Mouse (Mus musculus) urinary bladder, postnatal 36 days (tissue): Measurements from ENCODE around the gene Nmt1.

Experiments
- DNase-seq, 2 experiments: peaks; one replicate each; pipeline ENCODE4 v3.0.0; 2022; ENCODE audit warnings: low spot score in 2 of 2, mixed read lengths in 1 of 2

The Nmt1 gene

DNA sequence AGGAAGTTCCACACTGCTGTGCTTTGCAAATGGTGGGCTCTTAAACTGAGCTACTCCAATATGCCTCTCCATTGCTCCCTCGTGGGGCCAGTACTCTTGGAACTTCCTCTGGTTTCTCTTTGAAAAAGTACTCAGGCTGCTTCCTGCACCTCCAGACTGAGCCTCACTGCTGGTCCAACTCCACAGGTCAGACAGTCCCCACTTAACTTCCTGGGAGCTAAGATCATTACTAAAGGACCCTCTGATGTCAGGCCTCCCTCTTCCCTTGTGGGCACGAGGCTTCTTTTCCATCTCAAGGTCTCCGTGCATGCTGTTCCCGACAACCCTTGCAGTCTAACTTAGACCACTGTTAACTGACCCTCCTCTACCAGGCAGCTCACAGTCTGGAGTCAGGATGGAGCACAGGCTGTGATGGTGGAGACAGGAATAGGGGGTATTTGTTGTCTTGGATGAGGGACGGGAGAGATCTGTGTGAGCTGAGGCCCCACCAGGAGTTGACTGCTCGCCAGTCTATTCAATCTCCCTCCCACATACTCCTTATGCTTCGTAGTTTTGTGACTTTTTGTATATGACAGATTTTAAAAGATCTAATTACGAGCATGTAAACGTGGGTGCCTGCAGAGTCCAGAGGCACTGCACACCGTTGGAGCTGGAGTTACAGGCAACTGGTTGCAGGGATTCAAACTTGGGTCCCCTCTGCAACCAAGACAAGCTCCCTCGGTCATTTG is 22.6 kb upstream of the Nmt1 start:
- no peak for DNase-seq

- DNase-seq = no peak
Measured at GRCm38 (mm10) chr11:103006286-103007000, 21.5 kb upstream of the Nmt1 start.

- peak in 1 of 2 experiments; percentile 37 for DNase-seq
Measured at GRCm38 (mm10) chr11:103007001-103007340, 21.0 kb upstream of the Nmt1 start.

- DNase-seq = no peak
Measured at GRCm38 (mm10) chr11:103008558-103008957, 19.4 kb upstream of the Nmt1 start.

- DNase-seq = no peak
Measured at GRCm38 (mm10) chr11:103009208-103009607, 18.8 kb upstream of the Nmt1 start.

DNA sequence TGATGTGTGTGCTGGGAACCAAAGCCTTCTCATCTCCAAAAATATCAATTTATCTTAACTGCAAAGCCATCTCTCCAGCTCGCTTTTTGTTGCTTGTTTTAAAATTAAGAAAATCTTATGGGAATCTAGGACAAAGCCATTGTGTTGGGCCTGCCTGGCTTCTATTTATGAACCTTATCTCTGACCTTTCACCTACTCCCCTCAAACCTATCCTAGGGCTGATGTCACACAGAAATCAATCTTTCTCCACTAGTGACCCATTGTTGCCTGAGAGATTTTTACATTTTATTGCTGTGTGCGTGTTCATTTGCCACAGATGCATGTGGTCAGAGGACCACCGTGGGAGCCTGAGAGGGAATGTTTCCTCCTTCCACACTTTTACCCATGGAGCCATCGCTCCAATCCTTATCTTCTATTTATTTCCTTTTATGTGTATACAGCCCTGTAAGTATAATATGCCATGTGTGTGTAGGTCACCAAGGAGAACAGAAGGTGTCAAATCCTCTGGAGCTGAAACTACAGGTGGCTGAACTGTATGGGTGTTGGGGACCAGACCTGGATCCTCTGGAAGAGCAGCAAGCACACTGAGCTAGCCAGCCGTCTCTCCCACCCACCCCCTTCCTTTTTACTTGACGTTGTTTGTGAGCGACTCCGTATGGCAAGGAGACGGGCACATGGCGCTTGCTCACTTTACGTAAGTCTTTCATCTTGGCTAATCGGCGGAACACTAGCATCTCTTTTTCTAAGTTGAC is 17.4 kb upstream of the Nmt1 start:
- DNase-seq = no peak

GRCm38 (mm10) chr11:103011206-103011497 is 16.8 kb upstream of the Nmt1 start:
- no peak for DNase-seq

DNA sequence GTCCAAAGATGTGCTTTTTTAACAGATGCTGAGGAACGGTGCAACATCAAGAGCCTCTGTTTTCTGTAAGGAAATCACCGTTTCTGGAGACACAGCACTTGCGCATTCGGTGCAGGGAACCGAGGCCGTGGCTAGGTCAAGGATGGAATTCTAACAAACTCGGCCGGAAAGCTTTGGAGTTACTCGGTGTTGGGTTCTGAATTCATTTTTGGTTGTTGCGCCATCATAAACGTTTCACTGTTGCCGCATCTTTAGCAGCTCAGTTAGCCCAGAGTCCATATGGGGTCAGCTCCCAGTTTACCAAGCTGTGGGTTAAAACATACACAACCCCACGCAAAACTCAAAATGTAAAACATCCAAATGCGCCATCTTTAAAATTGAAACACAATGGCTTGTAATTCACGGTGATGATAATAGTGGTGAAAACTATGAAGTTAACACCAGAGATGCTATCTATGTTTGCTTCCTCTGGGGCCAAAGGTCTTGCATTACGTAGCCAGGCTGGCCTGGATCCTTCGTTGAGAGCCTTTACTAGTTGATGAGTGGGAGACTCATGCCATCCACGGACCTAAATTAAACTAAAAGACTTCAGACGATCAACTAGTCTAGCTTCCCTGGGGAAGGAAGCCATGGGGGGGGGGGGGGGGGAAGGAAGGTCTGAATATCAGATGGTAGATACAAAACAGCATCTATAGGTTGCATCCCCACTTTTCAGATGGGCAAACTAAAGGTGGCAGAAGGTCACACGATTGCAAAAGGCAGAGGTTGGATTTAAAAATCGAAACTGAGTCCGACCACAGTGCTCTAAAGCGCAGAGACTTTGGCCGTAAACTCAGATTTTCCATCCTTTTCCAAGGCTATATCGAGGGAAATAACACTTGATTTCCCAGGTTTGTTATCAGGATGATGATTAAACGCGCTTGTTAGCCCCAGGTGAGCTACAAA is 11.8 kb upstream of the Nmt1 start:
- no peak for DNase-seq

GRCm38 (mm10) chr11:103016930-103017329 is 11.1 kb upstream of the Nmt1 start:
- DNase-seq = peak; percentile 97 to 98

GRCm38 (mm10) chr11:103017661-103018060 is 10.3 kb upstream of the Nmt1 start:
- DNase-seq = no peak

DNA sequence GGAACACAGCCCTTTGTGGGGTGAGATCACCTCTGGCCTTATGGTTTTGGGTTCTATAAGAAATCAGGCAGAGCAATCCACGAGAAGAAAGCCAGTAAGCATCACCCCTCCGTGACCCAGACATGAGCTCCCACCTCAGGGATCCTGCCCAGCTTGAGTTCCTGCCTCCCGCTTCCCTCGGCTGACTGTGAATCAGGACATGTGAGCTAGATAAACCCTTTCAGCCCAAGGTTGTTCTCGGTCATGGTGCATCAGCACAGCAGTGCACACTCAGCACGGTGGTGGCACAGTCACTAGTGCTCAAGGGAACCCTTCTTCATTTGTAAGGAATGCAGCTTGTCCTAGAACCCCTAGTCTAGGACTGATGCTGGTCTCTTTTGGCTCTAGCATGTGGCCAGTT is 9.1 kb upstream of the Nmt1 start:
- no peak for DNase-seq

GRCm38 (mm10) chr11:103019325-103019724 is 8.7 kb upstream of the Nmt1 start:
- DNase-seq = no peak

DNA sequence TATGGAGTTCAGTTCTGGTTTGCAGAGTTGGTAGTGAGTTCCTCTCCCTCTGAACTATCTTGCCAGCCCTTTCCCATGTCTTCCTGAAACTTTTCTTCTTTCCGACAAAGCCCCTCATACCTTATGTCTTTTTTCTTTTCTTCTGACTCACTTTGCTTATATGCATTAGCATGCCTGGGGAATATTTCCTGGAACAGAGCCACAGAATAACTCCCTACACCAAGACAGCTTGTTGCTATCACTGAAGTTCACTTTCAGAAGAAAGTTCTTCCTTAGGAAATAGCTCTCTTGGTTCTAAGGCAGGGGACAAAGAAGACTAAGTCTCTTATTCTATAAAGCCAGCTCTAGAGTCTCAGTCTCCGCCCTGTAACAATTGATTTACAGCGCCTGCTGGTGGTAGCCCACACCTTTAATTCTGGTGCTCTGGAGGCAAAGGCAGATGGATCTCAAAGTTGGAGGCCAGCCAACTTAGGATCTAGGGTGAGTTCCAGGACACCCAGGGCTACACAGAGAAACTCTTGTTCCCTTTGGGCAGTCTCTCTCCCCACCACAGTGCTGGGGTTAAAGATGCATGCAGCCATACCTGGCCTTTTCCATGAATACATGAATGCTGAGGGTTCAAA is 7.2 kb upstream of the Nmt1 start:
- DNase-seq = no peak

DNA sequence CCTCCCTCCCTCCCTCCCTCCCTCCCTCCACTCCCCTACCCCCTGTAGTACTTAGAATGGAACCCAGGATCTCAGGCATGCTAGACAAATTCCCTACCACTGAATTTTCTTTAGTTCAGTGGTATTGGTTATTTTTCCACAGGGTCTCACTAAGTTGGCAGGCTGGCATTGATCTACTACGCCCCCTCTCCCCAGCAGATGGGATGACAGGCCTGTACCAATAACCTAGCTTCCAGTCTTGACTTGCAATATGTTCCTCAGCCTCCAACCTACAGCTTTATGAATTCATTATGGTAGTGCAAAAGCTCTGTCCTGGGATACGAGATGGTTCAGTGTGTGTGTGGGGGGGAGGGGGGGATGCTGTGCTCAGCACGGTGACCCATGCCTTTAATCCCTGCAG is 4.0 kb upstream of the Nmt1 start:
- no peak for DNase-seq

GRCm38 (mm10) chr11:103026901-103027300 is 1.1 kb upstream of the Nmt1 start:
- DNase-seq = no peak

DNA sequence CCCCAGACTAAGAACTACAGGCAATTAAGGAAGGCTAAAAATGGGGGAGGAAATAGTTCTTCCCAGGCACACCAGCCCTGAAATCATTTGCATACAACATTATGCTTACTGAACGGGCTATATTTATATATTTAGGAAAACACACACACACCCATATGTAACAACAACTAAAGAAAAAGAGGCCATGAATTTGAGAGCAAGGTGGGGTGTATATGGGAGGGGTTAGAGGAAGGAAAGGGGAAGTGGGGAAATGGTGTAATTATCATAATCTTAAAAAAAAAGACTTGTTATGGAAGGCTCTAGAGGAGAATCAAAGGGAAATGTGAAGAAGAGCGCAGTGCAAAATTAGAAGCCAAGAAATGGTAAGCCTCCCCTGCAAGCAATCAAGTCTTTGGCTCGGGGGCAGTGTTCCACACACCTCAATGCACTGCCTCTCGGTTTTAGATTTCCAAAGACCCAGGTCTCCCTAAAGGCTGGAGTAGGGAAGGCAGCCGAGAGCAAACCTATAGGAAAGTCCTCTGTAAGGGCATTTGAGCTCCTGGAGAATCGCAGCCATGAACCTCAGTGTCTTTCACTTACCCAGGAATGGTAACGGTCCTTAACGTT is 317 bp upstream of the Nmt1 start:
- no peak for DNase-seq

DNA sequence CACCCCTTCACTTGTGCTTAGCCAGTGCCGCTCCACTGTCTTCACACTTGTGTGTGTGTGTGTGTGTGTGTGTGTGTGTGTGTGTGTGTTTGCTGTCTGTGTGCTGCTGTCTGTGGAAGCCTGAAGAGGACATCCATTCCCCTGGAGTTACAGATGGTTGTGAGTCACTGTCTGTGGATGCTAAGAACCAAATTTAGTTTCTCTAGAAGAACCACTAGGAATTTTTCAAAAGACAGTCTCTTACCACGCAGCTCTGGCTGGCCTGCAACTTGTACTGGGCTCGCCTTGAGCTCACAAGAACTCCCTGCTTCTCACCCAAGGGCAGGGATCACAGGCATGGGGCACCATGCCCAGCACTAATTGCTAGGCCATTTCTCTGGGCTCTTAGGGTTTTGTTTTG is 5.0 kb downstream of the Nmt1 start:
- DNase-seq = no peak

DNA sequence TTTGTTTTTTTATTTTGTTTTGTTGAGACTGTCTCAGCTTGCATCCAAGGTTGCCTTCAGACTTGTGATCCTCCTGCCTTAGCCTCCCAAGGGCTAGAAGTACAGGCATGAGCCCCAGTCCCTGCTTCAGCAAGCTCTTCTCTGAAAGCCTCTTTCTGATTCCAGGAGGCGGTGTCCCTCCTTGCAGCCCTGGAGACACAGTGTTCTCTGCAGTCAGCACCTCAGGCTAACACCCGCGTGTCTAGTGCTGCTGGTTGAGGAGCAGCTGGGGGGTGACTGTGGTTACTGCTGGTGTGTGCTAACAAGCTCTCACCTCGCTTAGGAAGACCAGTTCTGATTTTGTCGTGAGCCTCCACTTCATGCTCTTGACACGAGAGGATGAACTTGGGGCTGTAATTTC is 7.0 kb downstream of the Nmt1 start:
- DNase-seq = no peak

- no peak for DNase-seq
Measured at GRCm38 (mm10) chr11:103036881-103037465, 9.0 kb downstream of the Nmt1 start.

DNA sequence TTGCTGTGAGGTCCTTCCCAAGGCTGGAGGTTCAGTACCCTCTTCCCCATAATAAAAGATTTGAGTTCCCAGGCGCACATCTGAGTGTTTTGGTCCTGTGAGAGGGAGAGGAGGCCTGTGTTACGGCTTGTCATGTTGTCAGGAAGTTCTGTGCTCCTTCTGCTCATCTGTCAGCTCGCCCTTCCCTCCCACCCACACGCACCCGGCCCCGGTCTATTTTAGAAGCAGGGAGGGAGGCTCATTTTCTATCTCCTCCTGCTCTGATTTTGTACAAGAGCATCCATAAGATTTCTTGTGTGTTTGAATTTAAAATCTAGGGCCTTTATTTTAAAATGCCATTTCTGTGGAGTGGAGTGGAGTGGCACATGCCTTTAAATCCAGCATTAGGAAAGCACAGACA is 10.0 kb downstream of the Nmt1 start:
- DNase-seq = no peak

DNA sequence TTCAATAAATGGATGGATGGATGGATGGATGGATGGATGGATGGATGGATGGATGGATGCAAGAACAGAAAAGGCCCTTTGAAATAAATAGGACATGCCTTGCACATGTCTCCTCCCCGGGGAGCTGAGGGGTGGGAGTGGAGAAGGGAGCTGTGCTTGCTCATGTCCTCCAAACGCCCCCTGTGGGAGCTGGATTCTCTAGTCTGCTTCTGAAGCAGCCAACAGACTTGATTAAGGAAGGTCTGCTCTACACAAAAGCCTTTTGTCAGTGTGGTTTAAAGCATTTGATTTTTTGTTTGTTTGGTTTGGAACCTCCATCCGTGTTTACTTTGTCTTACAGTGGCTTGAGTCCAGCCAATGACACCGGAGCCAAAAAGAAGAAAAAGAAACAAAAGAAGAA is 14.8 kb downstream of the Nmt1 start:
- DNase-seq = no peak
